Mouse (Mus musculus): ENCODE data around the gene Fam166a. TPM values are rescaled to one million over a fixed set of nuclear protein-coding genes. Genes with fewer than 3 reads are reported as not detected.

The Fam166a gene
- polyA plus RNA-seq, 1 experiment from 2014 or later = 0.43 TPM

GRCm38 (mm10) chr2:25193330-25193770 is 25.2 kb upstream of the Fam166a start:
- no peaks in the 10 kb centered on the region for H3K9me3 ChIP-seq
- H3K36me3 ChIP-seq (replicated peaks) = no peaks in the 10 kb centered on the region
- peaks cover 29% of the 10 kb centered on the region for H3K27me3 ChIP-seq (replicated peaks)
- ATAC-seq (replicated peaks) = peak; percentile 79
- whole genome bisulfite sequencing = 3% methylated on average over 6 of the region's 6 CpGs
- H3K4me3 ChIP-seq = no peak overlapping the region
- no peak overlapping the region for H3K9ac ChIP-seq
- no peak overlapping the region for H3K27ac ChIP-seq
- no peak overlapping the region for H3K4me2 ChIP-seq
- 0 out of 2 replicates have a peak, but pooled peaks cover 5% of the 10 kb centered on the region for H3K4me1 ChIP-seq

- Histone ChIP-seq H3K4me2 (no peak overlapping the region), H3K36me3 (replicated peaks) (peaks cover 2% of the 10 kb centered on the region; the same call in 1 of the 2 replicates), H3K9me3 (no peaks in the 10 kb centered on the region), H3K4me1 (0 out of 2 replicates have a peak, but pooled peaks cover 5% of the 10 kb centered on the region), H3K4me3 (no peak overlapping the region), H3K9ac (no peak overlapping the region), H3K27me3 (replicated peaks) (peaks cover 29% of the 10 kb centered on the region), H3K27ac (no peak overlapping the region)
- ATAC-seq (replicated peaks) = no peak
- 76% methylated on average over 5 of the region's 5 CpGs for WGBS
Measured at GRCm38 (mm10) chr2:25194006-25194405, 24.5 kb upstream of the Fam166a start.

DNA sequence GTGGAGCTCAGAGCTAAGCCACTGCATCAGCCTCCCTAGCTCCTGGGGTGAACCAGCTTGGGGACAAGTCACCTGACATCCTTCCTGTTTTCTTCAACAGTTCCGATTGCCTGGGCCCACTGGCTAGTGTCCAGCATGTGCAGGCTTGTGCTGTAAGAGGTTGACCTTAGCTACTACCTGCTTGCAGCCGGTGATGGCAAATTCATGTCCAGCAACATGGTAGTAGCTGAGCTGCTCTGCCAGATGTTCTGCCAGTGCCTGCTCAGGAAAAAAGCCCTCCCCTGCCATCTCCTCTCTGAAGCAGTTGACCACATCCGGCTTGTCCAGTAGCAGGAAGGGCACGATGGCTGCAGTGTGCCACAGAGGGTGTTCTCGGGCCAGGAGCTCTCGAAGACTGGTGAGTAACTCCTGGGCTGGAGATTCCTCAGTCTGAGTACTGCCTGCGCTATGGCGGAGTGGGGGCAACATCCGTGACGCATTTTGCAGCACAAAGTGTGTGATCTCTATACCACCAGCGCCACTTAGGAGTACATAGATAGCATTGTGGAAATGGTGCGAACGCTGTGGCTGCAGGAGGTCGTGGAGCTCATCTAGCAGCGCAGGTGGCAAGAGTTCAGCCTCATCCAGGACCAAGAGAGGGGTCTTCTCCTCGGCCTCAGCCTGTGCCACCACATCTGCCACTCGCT is 23.9 kb upstream of the Fam166a start:
- Histone ChIP-seq H3K4me1 (0 out of 2 replicates have a peak, but pooled peaks cover 5% of the 10 kb centered on the region), H3K27ac (no peak overlapping the region), H3K9me3 (no peaks in the 10 kb centered on the region), H3K9ac (no peak overlapping the region), H3K27me3 (replicated peaks) (peaks cover 29% of the 10 kb centered on the region), H3K4me3 (no peak overlapping the region), H3K36me3 (replicated peaks) (peaks cover 4% of the 10 kb centered on the region), H3K4me2 (no peak overlapping the region)
- no peak for ATAC-seq (replicated peaks)
- 87% methylated on average over 17 of the region's 17 CpGs for WGBS

DNA sequence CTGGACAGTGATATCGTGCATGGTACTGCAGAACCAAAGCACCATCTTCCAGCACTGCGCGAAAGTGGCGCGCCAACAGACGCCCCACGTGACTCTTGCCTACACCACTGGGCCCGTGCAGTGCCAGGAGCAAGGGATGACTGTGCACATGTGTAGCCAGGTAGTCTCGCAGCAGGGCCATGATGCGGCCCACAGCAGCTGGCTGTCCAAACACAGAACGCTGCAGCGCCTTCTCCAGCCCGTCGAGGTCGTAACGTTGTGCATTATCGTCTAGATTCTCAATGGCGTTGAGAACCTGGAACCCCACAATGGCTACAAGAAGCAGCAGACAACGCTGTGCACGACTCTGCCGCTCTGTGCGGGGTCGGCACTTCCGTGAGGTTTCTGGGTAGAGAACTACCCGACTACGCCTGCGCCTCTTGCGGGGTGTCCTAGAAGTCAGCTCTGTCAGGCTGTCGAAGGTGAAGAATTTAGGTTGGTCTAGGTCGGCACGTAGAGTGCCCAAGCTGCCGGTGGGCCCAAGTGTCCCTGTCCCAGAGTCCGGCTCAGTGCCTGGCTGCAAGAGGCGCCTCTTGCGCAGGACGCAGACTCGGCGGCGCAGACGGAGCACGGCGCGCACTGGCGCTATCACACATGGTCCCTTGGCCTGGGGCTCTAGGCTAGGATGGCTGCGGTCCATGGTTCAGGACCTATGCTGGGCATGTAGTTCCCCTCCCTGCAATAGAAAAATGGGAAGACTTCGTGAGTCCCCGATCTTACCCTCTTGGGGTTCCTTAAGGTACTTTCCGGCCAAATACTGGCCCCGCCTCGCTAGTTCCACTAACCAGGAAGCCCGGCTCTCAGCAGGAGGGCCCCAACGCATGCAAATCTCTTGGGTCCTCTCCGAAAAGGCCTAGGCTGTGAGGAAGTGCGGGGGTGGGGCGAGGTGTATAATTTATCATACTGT is 23.1 kb upstream of the Fam166a start:
- peak overlapping the region; percentile 24; the same call in 1 of the 2 replicates for H3K4me2 ChIP-seq
- H3K9me3 ChIP-seq = no peaks in the 10 kb centered on the region
- no peak for ATAC-seq (replicated peaks)
- no peak overlapping the region for H3K27ac ChIP-seq
- 19% methylated on average over 55 of the region's 55 CpGs for WGBS
- no peak overlapping the region for H3K4me3 ChIP-seq
- H3K4me1 ChIP-seq = 0 out of 2 replicates have a peak, but pooled peaks cover 5% of the 10 kb centered on the region
- H3K9ac ChIP-seq = no peak overlapping the region
- H3K27me3 ChIP-seq (replicated peaks) = peaks cover 29% of the 10 kb centered on the region
- H3K36me3 ChIP-seq (replicated peaks) = peaks cover 13% of the 10 kb centered on the region

- H3K27ac ChIP-seq = no peak within 1 kb of the TSS
- peak within 1 kb of the TSS; percentile 24; the same call in 1 of the 2 replicates for H3K4me2 ChIP-seq
- no peaks in the 10 kb centered on the region for H3K9me3 ChIP-seq
- no peak; the same call in 1 of the 2 replicates for ATAC-seq (replicated peaks)
- WGBS = 13% methylated on average over 8 of the region's 8 CpGs
- H3K9ac ChIP-seq = no peak within 1 kb of the TSS
- H3K4me1 ChIP-seq = 0 out of 2 replicates have a peak, but pooled peaks cover 5% of the 10 kb centered on the region
- H3K4me3 ChIP-seq = no peak within 1 kb of the TSS
- peaks cover 29% of the 10 kb centered on the region for H3K27me3 ChIP-seq (replicated peaks)
- H3K36me3 ChIP-seq (replicated peaks) = peaks cover 22% of the 10 kb centered on the region
Measured at GRCm38 (mm10) chr2:25196172-25196954, 22.2 kb upstream of the Fam166a start, which contains the start of gene Tor4a. Gene Tor4a (minus strand): TSS chr2:25196886.

DNA sequence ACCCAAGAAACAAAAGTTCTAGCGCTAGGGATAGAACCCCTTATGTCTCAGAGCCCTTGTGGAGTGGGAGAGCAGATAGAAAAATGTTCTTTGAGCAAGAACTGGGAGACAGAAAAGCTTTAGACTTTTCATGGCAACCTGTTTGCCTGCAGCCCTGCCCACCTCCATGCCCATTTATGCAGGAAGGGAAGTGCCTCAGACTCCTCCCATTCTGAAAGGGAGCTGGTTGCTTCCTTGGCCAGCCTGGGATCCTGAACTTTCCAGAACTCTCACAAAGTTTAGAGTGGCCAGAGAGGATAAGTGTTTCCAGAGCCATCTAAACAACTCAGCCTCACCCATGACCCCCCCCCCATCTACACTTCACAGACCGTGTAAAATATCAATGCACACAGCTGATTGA is 21.4 kb upstream of the Fam166a start:
- H3K9me3 ChIP-seq = no peaks in the 10 kb centered on the region

GRCm38 (mm10) chr2:25197946-25198345 is 20.6 kb upstream of the Fam166a start:
- ATAC-seq (replicated peaks) = no peak
- Histone ChIP-seq H3K9ac (no peak overlapping the region), H3K27ac (no peak overlapping the region), H3K4me1 (0 out of 2 replicates have a peak, but pooled peaks cover 5% of the 10 kb centered on the region), H3K4me2 (no peak overlapping the region), H3K4me3 (no peak overlapping the region), H3K9me3 (no peaks in the 10 kb centered on the region), H3K36me3 (replicated peaks) (peaks cover 31% of the 10 kb centered on the region), H3K27me3 (replicated peaks) (peaks cover 29% of the 10 kb centered on the region)

More for the DNA sequence above, 21.4 kb upstream of the Fam166a start:
- Histone ChIP-seq H3K4me1 (0 out of 2 replicates have a peak, but pooled peaks cover 5% of the 10 kb centered on the region), H3K4me3 (no peak overlapping the region), H3K27ac (no peak overlapping the region), H3K27me3 (replicated peaks) (peaks cover 29% of the 10 kb centered on the region), H3K9ac (no peak overlapping the region), H3K36me3 (replicated peaks) (peaks cover 24% of the 10 kb centered on the region), H3K4me2 (no peak overlapping the region)
- no peak for ATAC-seq (replicated peaks)
- 23% methylated on average over 2 of the region's 2 CpGs for WGBS

DNA sequence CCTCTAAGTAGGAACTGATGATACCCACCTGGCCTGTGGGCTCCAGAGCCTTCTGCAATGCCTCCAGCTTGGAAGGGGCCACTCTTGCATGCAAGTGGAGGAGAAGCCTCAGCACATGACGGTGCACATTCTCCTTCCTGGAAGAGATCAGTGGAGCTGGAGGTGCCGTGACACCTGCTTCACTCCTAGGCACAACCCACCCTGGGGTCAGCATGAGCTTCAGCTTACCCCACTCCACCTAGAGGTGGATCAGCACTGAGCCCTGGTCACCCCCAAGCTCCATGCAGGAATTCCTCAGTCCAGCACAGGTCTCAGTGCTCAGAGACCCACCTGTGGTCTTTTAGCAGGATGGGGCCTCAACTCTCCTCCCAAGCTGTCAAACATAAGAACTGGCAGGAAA is 17.9 kb upstream of the Fam166a start:
- Histone ChIP-seq H3K27me3 (replicated peaks) (peaks cover 16% of the 10 kb centered on the region), H3K4me1 (no peaks in the 10 kb centered on the region), H3K36me3 (replicated peaks) (peaks cover 48% of the 10 kb centered on the region), H3K9ac (no peak overlapping the region), H3K27ac (no peak overlapping the region), H3K4me3 (no peak overlapping the region), H3K9me3 (no peaks in the 10 kb centered on the region), H3K4me2 (no peak overlapping the region)
- no peak for ATAC-seq (replicated peaks)
- WGBS = 98% methylated on average over 2 of the region's 2 CpGs

GRCm38 (mm10) chr2:25203631-25204214 is 14.8 kb upstream of the Fam166a start:
- 68% methylated on average over 4 of the region's 4 CpGs for WGBS
- Histone ChIP-seq H3K27me3 (replicated peaks) (no peaks in the 10 kb centered on the region), H3K9ac (no peak overlapping the region), H3K9me3 (no peaks in the 10 kb centered on the region), H3K4me2 (no peak overlapping the region), H3K27ac (no peak overlapping the region), H3K36me3 (replicated peaks) (peaks cover 48% of the 10 kb centered on the region), H3K4me3 (no peak overlapping the region), H3K4me1 (peaks cover 14% of the 10 kb centered on the region)
- ATAC-seq (replicated peaks) = no peak

DNA sequence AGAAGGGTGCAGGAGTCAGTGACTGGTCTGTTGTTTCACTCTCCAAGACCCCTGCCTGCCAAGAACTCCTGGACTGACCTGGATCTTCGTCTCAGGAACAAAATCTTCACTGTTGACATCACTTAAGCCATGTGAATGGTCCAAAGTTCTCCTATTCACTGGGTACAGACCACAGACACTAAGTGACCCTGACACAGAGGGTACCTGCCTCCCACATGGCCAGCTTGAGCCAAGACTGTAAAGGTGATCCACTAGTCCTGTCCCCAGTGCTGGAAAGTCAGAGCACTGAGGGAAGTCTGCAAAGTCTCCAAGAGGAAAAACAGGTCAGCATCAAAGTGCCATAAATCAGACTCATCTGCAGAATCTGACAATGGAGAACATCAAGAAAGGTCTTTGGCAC is 11.0 kb upstream of the Fam166a start:
- Histone ChIP-seq H3K27ac (no peak overlapping the region), H3K36me3 (replicated peaks) (peaks cover 20% of the 10 kb centered on the region; the same call in 1 of the 2 replicates), H3K4me1 (peaks cover 36% of the 10 kb centered on the region), H3K4me3 (no peak overlapping the region), H3K4me2 (no peak overlapping the region), H3K9me3 (no peaks in the 10 kb centered on the region), H3K27me3 (replicated peaks) (no peaks in the 10 kb centered on the region), H3K9ac (no peak overlapping the region)
- ATAC-seq (replicated peaks) = no peak
- WGBS = 78% methylated on average over 1 of the region's 1 CpGs

DNA sequence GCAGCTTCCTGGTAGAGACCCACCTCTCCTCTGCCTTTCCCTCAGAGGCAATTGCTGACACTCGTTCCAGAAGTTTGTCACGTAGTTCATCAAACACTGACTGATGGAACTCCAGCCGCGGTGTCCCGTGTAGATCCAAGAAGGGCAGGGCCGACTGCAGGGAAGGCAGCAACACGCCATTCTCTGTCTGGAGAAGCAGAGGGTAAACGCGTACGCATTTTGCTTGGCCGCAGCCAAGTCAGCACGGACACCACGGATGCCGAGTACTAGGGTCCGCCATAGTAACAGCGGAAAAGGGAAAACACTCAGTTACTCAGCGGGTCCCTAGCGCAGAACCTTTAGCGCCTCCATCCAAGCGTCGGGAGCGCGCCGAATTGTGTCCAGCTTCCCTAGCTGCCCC is 7.9 kb upstream of the Fam166a start:
- Histone ChIP-seq H3K36me3 (replicated peaks) (no peaks in the 10 kb centered on the region; the same call in 1 of the 2 replicates), H3K27ac (peak overlapping the region; percentile 92), H3K9ac (peak overlapping the region; percentile 80), H3K4me2 (peak overlapping the region; percentile 83), H3K4me3 (peak overlapping the region; percentile 80), H3K4me1 (peaks cover 36% of the 10 kb centered on the region), H3K9me3 (no peaks in the 10 kb centered on the region), H3K27me3 (replicated peaks) (no peaks in the 10 kb centered on the region)
- under 1% methylated on average over 24 of the region's 24 CpGs for WGBS
- ATAC-seq (replicated peaks) = peak; percentile 59

Measured in midbrain, embryonic 15.5 days (tissue).